Mouse (Mus musculus): Measurements from ENCODE around the gene Mrpl46.

GRCm38 (mm10) chr7:78807192-78807591 is 23.9 kb upstream of the Mrpl46 start:
- no peak for TF ChIP-seq POLR2A (IDR thresholded peaks at IDR 0.05; ENCODE audit: insufficient read length, low read depth)
- TF ChIP-seq MYOG (IDR thresholded peaks at IDR 0.05; ENCODE audit: control insufficient read depth in 1 of 3, insufficient read depth in 1 of 3, insufficient read length in 2 of 3, low read depth in 2 of 3), result no peak
- no peak for TF ChIP-seq MYOD1 (IDR thresholded peaks at IDR 0.05; ENCODE audit: control insufficient read depth in 1 of 3, insufficient read length in 2 of 3, low read depth in 2 of 3)
- no peak for TF ChIP-seq USF1 (IDR thresholded peaks at IDR 0.05; ENCODE audit: low read depth)
- no peak for TF ChIP-seq E2F4 (IDR thresholded peaks at IDR 0.05; ENCODE audit: insufficient read depth)
- no peak for TF ChIP-seq TCF3 (IDR thresholded peaks at IDR 0.05; ENCODE audit: insufficient read length, low read depth)
- no peak for TF ChIP-seq SRF (IDR thresholded peaks at IDR 0.05; ENCODE audit: control insufficient read depth, insufficient read length, low read depth)
- TF ChIP-seq MAX (IDR thresholded peaks at IDR 0.05; ENCODE audit: low read depth), result no peak
- no peak for TF ChIP-seq TCF12 (IDR thresholded peaks at IDR 0.05; ENCODE audit: insufficient read depth, poor library complexity, severe bottlenecking)
- no peak for TF ChIP-seq CEBPB (IDR thresholded peaks at IDR 0.05; ENCODE audit: insufficient read depth, poor library complexity, severe bottlenecking)
- no peak for TF ChIP-seq POLR2AphosphoS2 (IDR thresholded peaks at IDR 0.05; ENCODE audit: insufficient read length, low read depth)
